Mouse (Mus musculus): Measurements from ENCODE around the gene Abr. TPM values are rescaled to one million over a fixed set of nuclear protein-coding genes. Genes with fewer than 3 reads are reported as not detected.

Abr gene
- total RNA-seq, 1 experiment from 2014 or later: 44.2 TPM

GRCm38 (mm10) chr11:76372120-76372519 is 250.0 kb downstream of the Abr start:
- DNase-seq: no peak

DNA sequence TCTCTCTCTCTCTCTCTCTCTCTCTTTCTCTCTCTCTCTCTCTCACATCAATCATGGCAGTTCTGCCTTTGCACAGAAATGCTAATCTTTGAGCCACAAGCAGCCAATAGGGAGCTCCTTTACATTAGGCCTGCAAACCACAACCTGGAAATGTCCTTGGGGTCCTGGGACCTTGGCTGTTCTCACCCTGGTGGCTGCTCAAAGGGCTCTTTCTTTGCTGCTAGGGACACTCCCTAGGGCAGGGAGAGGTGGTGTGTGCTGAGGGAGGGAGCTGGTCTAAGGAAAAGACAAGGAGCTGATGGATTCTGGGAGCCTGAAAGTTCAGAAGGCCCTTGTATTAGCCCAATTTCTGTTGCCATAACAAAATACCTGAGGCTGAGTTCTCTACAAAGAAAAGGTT is 251.6 kb downstream of the Abr start:
- DNase-seq: no peak

Other genes starting within 250 kb of the Abr start
- gene Nxn, start 223.2 kb downstream of the Abr start, total RNA-seq (2021): 20.0 and 26.2 TPM in 2 replicates
- gene Timm22, start 215.4 kb downstream of the Abr start, total RNA-seq (2021): 35.6 and 37.6 TPM in 2 replicates
- gene Bhlha9, start 50.2 kb upstream of the Abr start, total RNA-seq (2021): not detected in 2 replicates
- gene Trarg1, start 57.5 kb upstream of the Abr start, total RNA-seq (2021): 40.3 and 75.9 TPM in 2 replicates
- 64.2 and 67.3 TPM in 2 replicates for gene Gosr1, start 141.3 kb upstream of the Abr start, total RNA-seq (2021)
- 43.5 and 45.8 TPM in 2 replicates for gene Cpd, start 224.7 kb upstream of the Abr start, total RNA-seq (2021)

Measured in adrenal gland, postnatal 14 days (tissue).